Mouse (Mus musculus): ENCODE results near the gene Dapk2.

- no peak for TF ChIP-seq CTCF (IDR thresholded peaks at IDR 0.05; ENCODE audit: low read depth)
- TF ChIP-seq EP300 (IDR thresholded peaks at IDR 0.05; ENCODE audit: low read depth), result no peak
Measured at GRCm38 (mm10) chr9:66261741-66262140, 103.7 kb downstream of the Dapk2 start.
